Comparison of ENCODE assay signal across 12 mouse cellular contexts in the genomic region with DNA sequence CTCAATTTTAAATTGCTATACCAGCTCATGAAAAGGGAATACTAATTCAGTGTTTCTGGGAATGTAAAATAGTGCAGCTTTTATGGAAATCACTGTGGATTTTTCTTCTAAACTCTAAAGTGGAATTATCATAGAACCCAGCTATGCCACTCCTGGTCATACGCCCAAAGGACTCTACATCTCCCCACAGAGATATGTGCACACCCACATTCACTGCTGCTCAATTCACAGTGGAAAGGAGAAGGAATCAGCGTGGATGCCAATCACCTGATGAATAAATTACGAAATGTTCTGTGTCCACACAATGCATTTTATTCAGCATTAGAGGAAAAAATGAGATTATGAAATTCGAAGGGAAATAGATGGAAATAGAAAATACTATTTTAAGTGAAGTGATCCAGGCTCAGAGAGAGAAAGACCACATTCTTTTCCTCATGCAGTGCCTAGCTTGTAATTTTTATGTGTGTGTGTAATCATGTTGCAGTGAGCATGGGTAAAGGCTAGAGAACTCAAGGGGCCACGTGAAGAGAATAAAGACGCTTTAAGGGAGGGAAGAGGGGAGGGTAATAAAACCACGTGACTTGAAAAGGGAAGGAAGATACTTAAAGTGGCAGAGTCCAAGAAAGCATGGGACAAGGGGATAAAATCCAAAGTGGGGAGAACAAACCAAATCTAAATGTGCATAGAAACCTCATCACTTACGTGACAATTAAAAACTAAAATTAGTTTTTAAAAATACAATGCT.
DNase-seq lines count a peak whose midpoint lies in the region; ATAC-seq lines count a peak whose summit lies in the region.
"Had no signal": no experiment of that assay in that cellular context is flagged by ENCODE, and none has a peak within 500 bp of the region (broad histone marks: within the 10 kb centered on the region; RNA-seq: fewer than 3 reads in every experiment).

No protein-coding gene starts in this region.

- peak; percentile 84 for ATAC-seq in hindbrain, embryonic 12.5 days (ENCODE audit: low FRiP score)
- no peak for ATAC-seq in hindbrain, embryonic 16.5 days
- peak; percentile 88 for ATAC-seq in forebrain, embryonic 12.5 days (ENCODE audit: low FRiP score)
- peak; percentile 78; the same call in 1 of the 2 replicates for ATAC-seq in hindbrain, embryonic 13.5 days (ENCODE audit: low FRiP score)
- peak; percentile 72; the same call in 1 of the 2 replicates for ATAC-seq in neural tube, embryonic 13.5 days (ENCODE audit: low read depth)

- no peak overlapping the region for H3K9ac ChIP-seq in hindbrain, embryonic 12.5 days
- H3K9ac ChIP-seq in hindbrain, embryonic 16.5 days (ENCODE audit: low read depth, low read length) = no peak overlapping the region
- H3K9ac ChIP-seq in forebrain, embryonic 12.5 days = no peak overlapping the region
- H3K9ac ChIP-seq in hindbrain, embryonic 13.5 days = no peak overlapping the region
- H3K9ac ChIP-seq in neural tube, embryonic 13.5 days = no peak overlapping the region

- H3K4me1 ChIP-seq in hindbrain, embryonic 12.5 days = peaks cover 3% of the 10 kb centered on the region; the same call in 1 of the 2 replicates
- H3K4me1 ChIP-seq in hindbrain, embryonic 16.5 days (ENCODE audit: control insufficient read depth, insufficient read depth, low read depth, low read length) = no peaks in the 10 kb centered on the region
- peaks cover 7% of the 10 kb centered on the region for H3K4me1 ChIP-seq in forebrain, embryonic 12.5 days
- H3K4me1 ChIP-seq in hindbrain, embryonic 13.5 days (replicated peaks) = no peaks in the 10 kb centered on the region; the same call in 1 of the 2 replicates
- H3K4me1 ChIP-seq in neural tube, embryonic 13.5 days (replicated peaks) = peaks cover 10% of the 10 kb centered on the region
- H3K4me1 ChIP-seq: megakaryocyte, embryonic 14.5 days had no signal

- no peaks in the 10 kb centered on the region for H3K36me3 ChIP-seq in hindbrain, embryonic 12.5 days
- no peaks in the 10 kb centered on the region for H3K36me3 ChIP-seq in hindbrain, embryonic 16.5 days (ENCODE audit: control insufficient read depth, insufficient read depth, low read length)
- no peaks in the 10 kb centered on the region for H3K36me3 ChIP-seq in forebrain, embryonic 12.5 days (replicated peaks)
- no peaks in the 10 kb centered on the region for H3K36me3 ChIP-seq in hindbrain, embryonic 13.5 days
- no peaks in the 10 kb centered on the region for H3K36me3 ChIP-seq in neural tube, embryonic 13.5 days

- no peaks in the 10 kb centered on the region for H3K9me3 ChIP-seq in hindbrain, embryonic 12.5 days (replicated peaks)
- no peaks in the 10 kb centered on the region for H3K9me3 ChIP-seq in hindbrain, embryonic 16.5 days (ENCODE audit: control insufficient read depth, low read length)
- H3K9me3 ChIP-seq in forebrain, embryonic 12.5 days = no peaks in the 10 kb centered on the region
- H3K9me3 ChIP-seq in hindbrain, embryonic 13.5 days = no peaks in the 10 kb centered on the region
- H3K9me3 ChIP-seq in neural tube, embryonic 13.5 days = no peaks in the 10 kb centered on the region
- H3K9me3 ChIP-seq: megakaryocyte, embryonic 14.5 days had no signal

- WGBS in hindbrain, embryonic 12.5 days = 48% methylated on average over 8 of the region's 8 CpGs
- 38% methylated on average over 8 of the region's 8 CpGs for WGBS in hindbrain, embryonic 16.5 days
- WGBS in forebrain, embryonic 12.5 days = 29% methylated on average over 8 of the region's 8 CpGs
- 47% methylated on average over 8 of the region's 8 CpGs for WGBS in hindbrain, embryonic 13.5 days
- 52% methylated on average over 8 of the region's 8 CpGs for WGBS in neural tube, embryonic 13.5 days

- no peak for DNase-seq in ovary, adult 18-20 months (ENCODE audit: low spot score)
- DNase-seq in layer of hippocampus, postnatal 10 days (ENCODE audit: low spot score in 2 of 2) = no peak
- DNase-seq: cerebellum, adult 18-20 months; gastrocnemius, postnatal 25 days; liver had no signal

- no peak overlapping the region for H3K4me3 ChIP-seq in hindbrain, embryonic 12.5 days
- no peak overlapping the region for H3K4me3 ChIP-seq in hindbrain, embryonic 16.5 days (ENCODE audit: low read length)
- no peak overlapping the region for H3K4me3 ChIP-seq in forebrain, embryonic 12.5 days (replicated peaks)
- H3K4me3 ChIP-seq in hindbrain, embryonic 13.5 days = no peak overlapping the region
- no peak overlapping the region for H3K4me3 ChIP-seq in neural tube, embryonic 13.5 days
- H3K4me3 ChIP-seq: megakaryocyte, embryonic 14.5 days had no signal

- no peak overlapping the region for H3K4me2 ChIP-seq in hindbrain, embryonic 12.5 days (replicated peaks)
- no peak overlapping the region for H3K4me2 ChIP-seq in hindbrain, embryonic 16.5 days (ENCODE audit: low read length)
- H3K4me2 ChIP-seq in forebrain, embryonic 12.5 days = no peak overlapping the region
- H3K4me2 ChIP-seq in hindbrain, embryonic 13.5 days = no peak overlapping the region
- no peak overlapping the region for H3K4me2 ChIP-seq in neural tube, embryonic 13.5 days
- H3K4me2 ChIP-seq: heart, embryonic 11.5 days had no signal

- H3K27me3 ChIP-seq in hindbrain, embryonic 12.5 days = no peaks in the 10 kb centered on the region
- H3K27me3 ChIP-seq in hindbrain, embryonic 16.5 days (replicated peaks; ENCODE audit: control insufficient read depth, insufficient read depth, low read length) = no peaks in the 10 kb centered on the region
- no peaks in the 10 kb centered on the region for H3K27me3 ChIP-seq in forebrain, embryonic 12.5 days
- H3K27me3 ChIP-seq in hindbrain, embryonic 13.5 days = peaks cover 17% of the 10 kb centered on the region
- no peaks in the 10 kb centered on the region for H3K27me3 ChIP-seq in neural tube, embryonic 13.5 days
- H3K27me3 ChIP-seq: megakaryocyte, embryonic 14.5 days had no signal

- no peak overlapping the region for H3K27ac ChIP-seq in hindbrain, embryonic 12.5 days
- H3K27ac ChIP-seq in hindbrain, embryonic 16.5 days (ENCODE audit: low read depth, low read length) = no peak overlapping the region
- peak overlapping the region; percentile 70; the same call in 1 of the 2 replicates for H3K27ac ChIP-seq in forebrain, embryonic 12.5 days
- H3K27ac ChIP-seq in hindbrain, embryonic 13.5 days = no peak overlapping the region
- no peak overlapping the region for H3K27ac ChIP-seq in neural tube, embryonic 13.5 days (replicated peaks)
